Mouse (Mus musculus) embryonic facial prominence, embryonic 14.5 days (tissue): ENCODE results near the gene Cttnbp2nl. TPM values are rescaled to one million over a fixed set of nuclear protein-coding genes. Genes with fewer than 3 reads are reported as not detected.

ENCODE experiments used
- ATAC-seq: fragments of 200-750 bp; cut with Nextera tagmentation; 2 replicates; pipeline ENCODE4 v1.8.0; 2017; ENCODE audit warnings: low read depth, moderate number of reproducible peaks, moderate TSS enrichment
- DNase-seq: peaks from one replicate; pipeline ENCODE4 v3.0.0-alpha.2; 2015; ENCODE audit warnings: low spot score
- H3K27ac ChIP-seq: fragments of 300-500 bp; sonication (generic); replicated peaks from 2 replicates; pipeline ENCODE4 v1.5.1; 2014; ENCODE audit warnings: low read depth, mild to moderate bottlenecking, low read length, moderate library complexity
- H3K27me3 ChIP-seq: fragments of 300-500 bp; sonication (generic); replicated peaks from 2 replicates; pipeline ENCODE4 v1.6.1; 2014; ENCODE audit warnings: low read length; ENCODE audit not compliant: control insufficient read depth, insufficient read depth
- H3K36me3 ChIP-seq: fragments of 300-500 bp; sonication (generic); 2 replicates; pipeline ENCODE4 v1.6.1; 2014; ENCODE audit warnings: low read length, mixed read lengths; ENCODE audit not compliant: control insufficient read depth, insufficient read depth
- H3K4me1 ChIP-seq: fragments of 300-500 bp; sonication (generic); 2 replicates; pipeline ENCODE4 v1.6.1; 2014; ENCODE audit warnings: antibody characterized with exemption, low read length; ENCODE audit not compliant: control insufficient read depth, insufficient read depth
- H3K4me2 ChIP-seq: fragments of 300-500 bp; sonication (generic); 2 replicates; pipeline ENCODE4 v1.6.1; 2014; ENCODE audit warnings: low read depth, mild to moderate bottlenecking, low read length, moderate library complexity, mixed read lengths
- H3K4me3 ChIP-seq: fragments of 300-500 bp; sonication (generic); 2 replicates; pipeline ENCODE4 v1.5.1; 2014; ENCODE audit warnings: low read depth, mild to moderate bottlenecking, low read length
- H3K9ac ChIP-seq: fragments of 300-500 bp; sonication (generic); 2 replicates; pipeline ENCODE4 v1.6.1; 2014; ENCODE audit warnings: low read depth, mild to moderate bottlenecking, low read length, moderate library complexity, mixed read lengths
- H3K9me3 ChIP-seq: fragments of 300-500 bp; sonication (generic); 2 replicates; pipeline ENCODE4 v1.6.1; 2016; ENCODE audit warnings: low read length; ENCODE audit not compliant: control insufficient read depth
- WGBS: fragments of 180-500 bp; shearing (Covaris S2); extraction: QIAGEN DNeasy Blood & Tissue Kit; methylation state at CpG from one replicate; pipeline ENCODE4 v1.1.7; 2014; 5-methylcytosine and 5-hydroxymethylcytosine counted together
- polyA plus RNA-seq: library from polyadenylated mRNA; unstranded; fragments of >200 nt; fragmentation: Nextera tagmentation; extraction: Ambion mirVana; gene quantifications from 2 replicates; pipeline ENCODE4 v1.2.1, GENCODE M21; 2014

The Cttnbp2nl gene
- polyA plus RNA-seq, 1 experiment from 2014 or later: 27.4 TPM

DNA sequence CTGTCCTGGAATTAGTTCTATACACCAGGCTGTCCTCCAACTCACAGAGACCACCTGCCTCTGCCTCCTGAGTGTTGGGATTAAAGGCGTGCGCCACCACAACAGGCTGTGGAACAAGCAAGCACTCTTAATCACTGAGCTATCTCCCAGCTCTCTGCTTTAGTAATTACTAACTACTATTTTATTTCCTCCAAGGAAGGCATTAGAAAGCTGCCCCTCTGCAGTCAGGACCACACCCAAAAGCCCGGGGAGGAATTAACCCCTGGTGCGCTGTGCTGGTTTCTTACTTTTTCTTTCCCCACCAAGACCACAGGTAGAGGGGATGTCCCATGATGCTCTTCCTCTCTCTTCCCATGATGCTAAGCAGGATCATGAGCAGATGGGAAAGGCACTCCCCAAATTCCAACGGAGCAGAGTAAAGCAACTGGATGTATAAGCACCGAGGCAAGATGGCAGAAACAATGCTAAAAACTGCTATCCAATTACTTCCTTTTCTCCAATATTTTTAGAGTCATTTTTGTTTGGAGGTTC lies 15.6 kb downstream of the Cttnbp2nl start:
- Histone ChIP-seq H3K4me1 (no peaks in the 10 kb centered on the region; the same call in 1 of the 2 replicates), H3K9ac (no peak overlapping the region), H3K27me3 (no peaks in the 10 kb centered on the region), H3K4me3 (no peak overlapping the region), H3K36me3 (peaks cover 64% of the 10 kb centered on the region), H3K4me2 (no peak overlapping the region), H3K9me3 (no peaks in the 10 kb centered on the region), H3K27ac (no peak overlapping the region)
- 78% methylated on average over 6 of the region's 6 CpGs for WGBS
- ATAC-seq (no peak), DNase-seq (no peak)

DNA sequence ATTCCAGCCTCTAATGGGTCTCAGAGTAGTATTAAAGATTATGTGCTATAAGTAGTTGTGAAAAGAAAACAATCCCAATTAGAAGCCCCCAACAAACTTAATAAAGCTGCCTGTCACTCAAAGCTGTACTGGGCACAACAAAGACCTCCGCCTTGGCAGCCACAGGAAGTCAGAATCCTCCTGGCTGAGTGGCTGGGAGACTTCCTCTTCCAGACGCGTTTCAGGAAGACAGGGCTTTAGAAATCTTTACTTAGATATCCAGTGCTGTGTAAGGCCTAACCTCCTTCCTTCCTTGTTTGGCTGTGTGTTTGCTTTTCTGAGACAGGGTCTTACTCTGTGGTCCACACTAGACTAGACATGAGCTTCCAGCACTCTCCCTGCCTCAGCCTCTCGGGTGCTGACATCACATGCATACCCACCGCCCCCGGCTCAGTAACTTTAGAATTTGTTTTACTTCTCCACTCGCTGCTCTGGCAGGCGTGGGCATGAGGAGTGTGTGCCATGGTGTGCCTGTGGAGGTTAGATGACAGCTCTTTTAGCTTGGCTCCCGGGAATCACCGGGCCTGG lies 16.6 kb downstream of the Cttnbp2nl start:
- Histone ChIP-seq H3K9ac (no peak overlapping the region), H3K36me3 (peaks cover 73% of the 10 kb centered on the region)

DNA sequence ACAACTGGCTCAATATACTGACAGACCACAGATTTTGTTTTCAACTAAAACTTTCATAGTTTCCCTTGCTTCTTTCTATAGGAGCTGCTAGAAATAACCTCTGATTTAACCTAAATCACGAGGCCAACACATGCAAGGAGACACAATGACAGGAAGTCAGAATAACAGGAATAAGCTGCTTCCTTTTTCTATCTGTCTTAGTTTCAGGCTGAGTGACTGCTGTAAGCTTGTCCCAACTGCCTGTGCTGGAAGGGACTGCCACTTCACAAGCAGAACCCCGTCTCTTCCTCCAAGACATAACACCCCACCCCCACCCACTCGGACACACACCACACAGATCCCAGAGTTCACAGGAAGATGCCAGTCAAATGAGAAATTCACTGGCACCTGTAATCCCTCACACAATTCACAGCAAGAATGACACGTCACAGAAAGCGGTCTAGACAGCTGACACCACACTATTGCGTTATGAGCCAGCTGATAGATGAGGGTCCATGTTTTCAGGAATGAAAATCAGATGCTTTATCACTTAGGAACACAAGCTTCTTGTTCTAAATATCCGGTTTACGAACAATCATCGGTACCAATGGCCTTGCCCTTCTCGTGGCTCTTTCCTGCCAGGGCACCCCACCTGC lies 29.5 kb downstream of the Cttnbp2nl start:
- Histone ChIP-seq H3K9ac (no peak overlapping the region), H3K4me3 (no peak overlapping the region), H3K27me3 (no peaks in the 10 kb centered on the region), H3K36me3 (peaks cover 12% of the 10 kb centered on the region; the same call in 1 of the 2 replicates), H3K27ac (no peak overlapping the region), H3K4me1 (0 out of 2 replicates have a peak, but pooled peaks cover 3% of the 10 kb centered on the region), H3K9me3 (no peaks in the 10 kb centered on the region), H3K4me2 (no peak overlapping the region)
- 84% methylated on average over 10 of the region's 10 CpGs for WGBS
- DNase-seq (no peak), ATAC-seq (no peak)

More for the DNA sequence above, 16.6 kb downstream of the Cttnbp2nl start:
- ATAC-seq: no peak
- no peaks in the 10 kb centered on the region; the same call in 1 of the 2 replicates for H3K4me1 ChIP-seq
- H3K27ac ChIP-seq: 0 out of 2 replicates have a peak overlapping the region, but pooled peaks have one; percentile 6
- no peaks in the 10 kb centered on the region for H3K9me3 ChIP-seq
- H3K27me3 ChIP-seq: no peaks in the 10 kb centered on the region
- DNase-seq: no peak
- no peak overlapping the region for H3K4me2 ChIP-seq
- H3K4me3 ChIP-seq: no peak overlapping the region
- 80% methylated on average over 10 of the region's 10 CpGs for WGBS

DNA sequence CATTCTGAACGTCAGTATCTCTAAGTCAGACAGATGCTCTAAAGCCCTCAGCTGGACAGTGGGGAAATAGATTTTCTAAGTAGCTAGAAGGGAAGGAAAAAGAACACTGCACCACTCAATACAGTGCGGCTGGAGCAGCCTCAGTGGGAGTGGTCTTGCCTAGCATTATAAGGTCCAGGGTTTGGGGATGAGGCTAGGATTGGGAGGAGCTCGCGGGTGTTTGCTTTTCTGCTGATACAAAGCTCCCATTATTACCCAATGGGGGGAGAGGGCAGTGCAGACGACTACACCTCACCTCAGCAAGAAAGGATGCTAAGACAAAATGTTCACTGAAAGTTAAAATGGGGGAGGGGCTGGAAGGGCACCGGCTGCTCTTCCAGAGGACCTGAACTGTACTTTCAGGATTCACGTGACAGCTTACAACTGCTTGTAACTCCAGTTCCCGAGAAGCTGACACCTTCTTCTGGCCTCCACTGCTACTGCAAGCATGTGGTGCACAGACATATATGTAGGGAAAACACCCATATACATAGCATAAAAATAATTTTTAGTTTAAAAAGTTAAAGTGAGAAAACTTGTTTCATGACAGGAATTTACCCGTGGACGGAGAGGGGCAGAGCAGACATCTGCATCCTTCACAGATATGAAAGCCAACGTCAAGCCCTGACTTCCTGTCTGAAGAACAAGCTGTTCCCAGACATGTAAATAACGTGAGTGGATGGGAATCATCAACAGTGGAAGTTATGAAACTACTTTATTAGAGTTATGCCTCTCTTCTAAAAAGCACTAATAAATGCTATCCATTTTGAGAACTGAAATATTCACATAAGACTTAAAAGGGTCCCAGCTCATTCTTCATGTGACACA lies 32.9 kb downstream of the Cttnbp2nl start:
- no peaks in the 10 kb centered on the region for H3K27me3 ChIP-seq
- H3K36me3 ChIP-seq: peaks cover 15% of the 10 kb centered on the region; the same call in 1 of the 2 replicates
- H3K9ac ChIP-seq: no peak overlapping the region
- ATAC-seq (no peak), DNase-seq (no peak)
- 31% methylated on average over 12 of the region's 12 CpGs for WGBS
- no peak overlapping the region for H3K27ac ChIP-seq
- no peak overlapping the region for H3K4me2 ChIP-seq
- H3K4me1 ChIP-seq: 0 out of 2 replicates have a peak, but pooled peaks cover 3% of the 10 kb centered on the region
- no peaks in the 10 kb centered on the region for H3K9me3 ChIP-seq
- no peak overlapping the region for H3K4me3 ChIP-seq

DNA sequence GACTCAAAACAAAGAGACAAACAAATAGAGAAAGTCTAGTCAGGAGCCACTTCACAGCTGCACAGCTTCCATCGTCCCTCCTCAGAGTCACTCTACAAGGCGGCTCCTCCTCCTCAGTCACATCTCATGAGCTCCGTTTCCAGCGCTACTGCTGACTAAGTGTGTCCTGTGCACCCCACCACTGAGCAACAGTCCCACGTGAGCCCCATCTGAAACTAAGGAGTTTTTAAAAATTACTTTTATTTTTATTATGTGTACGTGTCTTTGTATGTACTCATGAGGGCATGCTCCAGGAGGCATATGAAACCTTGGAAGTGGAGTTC lies 34.2 kb downstream of the Cttnbp2nl start:
- Histone ChIP-seq H3K4me3 (no peak overlapping the region), H3K9ac (no peak overlapping the region), H3K9me3 (no peaks in the 10 kb centered on the region), H3K27me3 (no peaks in the 10 kb centered on the region), H3K4me2 (no peak overlapping the region), H3K27ac (no peak overlapping the region), H3K36me3 (peaks cover 15% of the 10 kb centered on the region; the same call in 1 of the 2 replicates), H3K4me1 (0 out of 2 replicates have a peak, but pooled peaks cover 3% of the 10 kb centered on the region)
- DNase-seq (no peak), ATAC-seq (no peak)
- WGBS: 86% methylated on average over 6 of the region's 6 CpGs

DNA sequence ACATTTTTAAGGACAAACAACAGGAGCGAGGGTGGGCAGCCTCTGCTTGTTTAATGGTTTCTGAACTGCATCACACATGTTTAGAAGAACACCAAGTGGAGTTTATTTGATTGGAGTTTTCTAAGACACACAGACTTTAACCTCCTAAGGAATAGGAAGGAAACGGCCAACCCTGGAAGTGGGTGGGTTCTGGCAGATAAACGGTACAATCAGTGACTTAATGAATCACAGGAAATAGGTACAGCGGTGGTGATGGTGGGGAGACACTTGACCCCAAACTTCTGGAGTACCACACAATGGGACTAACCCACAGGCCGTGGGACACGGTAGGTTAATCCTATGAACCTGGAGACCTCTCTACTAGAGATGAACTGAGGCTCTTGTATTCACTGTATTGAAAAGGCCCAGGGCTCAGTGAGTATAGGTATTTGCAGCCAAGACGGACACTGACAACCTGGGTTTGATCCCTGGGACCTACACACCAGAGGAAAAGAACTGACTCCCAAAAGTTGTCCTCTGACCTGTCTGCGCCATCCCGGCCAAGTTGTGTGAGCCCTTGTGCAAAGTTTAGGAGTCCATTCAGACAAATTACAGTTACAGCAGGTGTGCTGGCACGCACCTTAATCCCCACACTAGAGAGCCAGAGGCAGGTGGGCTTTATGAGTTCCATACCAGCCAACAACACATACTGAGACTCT lies 34.7 kb downstream of the Cttnbp2nl start:
- WGBS: 76% methylated on average over 10 of the region's 10 CpGs
- DNase-seq: no peak
- Histone ChIP-seq H3K9me3 (no peaks in the 10 kb centered on the region), H3K27ac (no peak overlapping the region), H3K36me3 (peaks cover 15% of the 10 kb centered on the region; the same call in 1 of the 2 replicates), H3K4me3 (no peak overlapping the region), H3K9ac (no peak overlapping the region), H3K4me1 (0 out of 2 replicates have a peak, but pooled peaks cover 3% of the 10 kb centered on the region), H3K4me2 (no peak overlapping the region), H3K27me3 (no peaks in the 10 kb centered on the region)
- no peak for ATAC-seq

DNA sequence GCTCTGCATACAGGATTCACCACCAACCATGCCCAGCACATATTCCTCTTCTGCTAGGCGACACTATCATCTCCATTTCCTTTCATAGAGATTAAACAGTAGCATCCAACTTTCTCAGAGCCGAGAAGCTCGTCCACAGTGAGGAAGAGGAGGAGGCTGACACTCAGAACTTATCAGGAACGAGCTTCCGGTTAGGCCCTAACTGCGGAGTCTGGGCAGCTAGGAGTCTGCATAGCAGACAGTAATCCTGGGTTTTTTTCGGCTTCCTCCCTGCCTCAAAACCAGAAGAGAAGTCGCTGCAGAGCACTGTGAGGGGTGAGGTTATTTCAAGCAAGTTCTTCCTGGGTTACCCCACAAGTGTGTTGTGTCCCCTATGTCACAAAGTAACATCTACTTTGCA lies 35.6 kb downstream of the Cttnbp2nl start:
- 0 out of 2 replicates have a peak, but pooled peaks cover 3% of the 10 kb centered on the region for H3K4me1 ChIP-seq
- no peak overlapping the region for H3K9ac ChIP-seq
- 91% methylated on average over 8 of the region's 8 CpGs for WGBS
- ATAC-seq: no peak
- H3K36me3 ChIP-seq: peaks cover 9% of the 10 kb centered on the region; the same call in 1 of the 2 replicates
- no peak overlapping the region for H3K4me3 ChIP-seq
- no peaks in the 10 kb centered on the region for H3K27me3 ChIP-seq
- no peaks in the 10 kb centered on the region for H3K9me3 ChIP-seq
- 0 out of 2 replicates have a peak overlapping the region, but pooled peaks have one; percentile 21 for H3K27ac ChIP-seq
- no peak for DNase-seq
- no peak overlapping the region for H3K4me2 ChIP-seq

DNA sequence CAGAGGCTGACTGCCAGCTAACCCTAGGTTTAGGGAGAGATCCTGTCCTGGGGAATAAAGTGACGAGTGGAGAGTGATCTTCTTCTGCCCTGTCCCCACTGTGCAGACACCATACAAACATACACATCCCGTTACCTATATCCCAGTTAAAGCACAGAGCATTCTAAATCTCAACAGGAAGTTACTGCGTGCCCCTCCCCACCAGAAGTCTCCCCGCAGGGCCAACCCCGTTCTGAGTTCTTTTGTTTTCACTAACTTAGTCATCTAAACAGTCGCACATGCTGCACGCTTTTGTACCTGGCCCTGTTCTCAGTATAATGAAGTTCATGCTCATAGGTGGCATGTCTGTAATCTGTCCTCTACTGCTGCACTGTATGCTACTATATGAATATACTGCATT lies 36.7 kb downstream of the Cttnbp2nl start:
- Histone ChIP-seq H3K9me3 (no peaks in the 10 kb centered on the region), H3K27ac (no peak overlapping the region), H3K4me1 (0 out of 2 replicates have a peak, but pooled peaks cover 3% of the 10 kb centered on the region), H3K36me3 (peaks cover 11% of the 10 kb centered on the region), H3K4me3 (no peak overlapping the region), H3K4me2 (no peak overlapping the region), H3K27me3 (no peaks in the 10 kb centered on the region), H3K9ac (no peak overlapping the region)
- ATAC-seq (no peak), DNase-seq (no peak)
- WGBS: 70% methylated on average over 7 of the region's 7 CpGs
